Mouse (Mus musculus) thymus, adult 2 months (tissue): Measurements from ENCODE around the gene Cyp2w1. TPM values are rescaled to one million over a fixed set of nuclear protein-coding genes. Genes with fewer than 3 reads are reported as not detected.

Experiments
- DNase-seq: peaks from one replicate; pipeline ENCODE4 v3.0.0; 2021
- H3K27ac ChIP-seq: fragments of 200-500 bp; 2 replicates; pipeline ENCODE4 v1.5.1; 2012; ENCODE audit warnings: low read length, control low read depth; ENCODE audit not compliant: control insufficient read depth, insufficient read depth
- H3K27me3 ChIP-seq: fragments of 200-500 bp; 2 replicates; pipeline ENCODE4 v1.6.1; 2012; ENCODE audit warnings: mild to moderate bottlenecking, low read length, moderate library complexity, mixed read lengths; ENCODE audit not compliant: control insufficient read depth, insufficient read depth
- H3K36me3 ChIP-seq: fragments of 200-500 bp; 2 replicates; pipeline ENCODE4 v1.6.1; 2012; ENCODE audit warnings: mild to moderate bottlenecking, low read length, moderate library complexity; ENCODE audit not compliant: control insufficient read depth, insufficient read depth
- H3K4me1 ChIP-seq: fragments of 200-500 bp; replicated peaks from 2 replicates; pipeline ENCODE4 v1.6.1; 2012; ENCODE audit warnings: low read length; ENCODE audit not compliant: control insufficient read depth, insufficient read depth
- H3K4me3 ChIP-seq: fragments of 200-500 bp; 2 replicates; pipeline ENCODE4 v1.5.1; 2012; ENCODE audit warnings: mild to moderate bottlenecking, low read length, control low read depth, moderate library complexity; ENCODE audit not compliant: control insufficient read depth, insufficient read depth
- CTCF ChIP-seq: fragments of 200-500 bp; IDR thresholded peaks from 2 replicates; pipeline ENCODE4 v1.5.1; 2012; ENCODE audit warnings: mild to moderate bottlenecking, control low read depth, low read length, moderate library complexity, borderline replicate concordance; ENCODE audit not compliant: control insufficient read depth, poor library complexity, insufficient read depth; ENCODE audit errors: extremely low read depth
- POLR2A ChIP-seq: fragments of 200-500 bp; IDR thresholded peaks from 2 replicates; pipeline ENCODE4 v1.6.1; 2012; ENCODE audit warnings: mild to moderate bottlenecking, low read length, control low read depth, moderate library complexity; ENCODE audit not compliant: control insufficient read depth, poor library complexity, insufficient read depth; ENCODE audit errors: extremely low read depth
- WGBS: fragments of 180-500 bp; shearing (Covaris S2); methylation state at CpG from one replicate; pipeline ENCODE4 v1.1.7; 2018; 5-methylcytosine and 5-hydroxymethylcytosine counted together
- polyA plus RNA-seq: library from polyadenylated mRNA; depleted of rRNA; stranded (reverse); fragments of >200 nt; gene quantifications from 2 replicates; pipeline ENCODE4 v1.2.3, GENCODE M21; 2012

Cyp2w1 gene
- polyA plus RNA-seq, 1 experiment: 0.20 TPM

- no peak for DNase-seq
- Histone ChIP-seq H3K27me3 (no peaks in the 10 kb centered on the region), H3K4me1 (peaks cover 17% of the 10 kb centered on the region), H3K4me3 (no peak overlapping the region), H3K27ac (no peak overlapping the region), H3K36me3 (peaks cover 4% of the 10 kb centered on the region; the same call in 1 of the 2 replicates)
- WGBS: 94% methylated on average over 11 of the region's 11 CpGs
- TF ChIP-seq POLR2A (no peak), CTCF (no peak)
These were observed 39.0 kb downstream of the Cyp2w1 start for GRCm38 (mm10) chr5:139391309-139391990.

GRCm38 (mm10) chr5:139392219-139393196 lies 40.1 kb downstream of the Cyp2w1 start:
- H3K36me3 ChIP-seq: peaks cover 4% of the 10 kb centered on the region; the same call in 1 of the 2 replicates
- no peak for DNase-seq
- 94% methylated on average over 37 of the region's 37 CpGs for WGBS
- no peaks in the 10 kb centered on the region for H3K27me3 ChIP-seq
- no peak for TF ChIP-seq CTCF
- no peak for TF ChIP-seq POLR2A
- peaks cover 17% of the 10 kb centered on the region for H3K4me1 ChIP-seq
- H3K4me3 ChIP-seq: no peak overlapping the region
- H3K27ac ChIP-seq: no peak overlapping the region

- peaks cover 17% of the 10 kb centered on the region for H3K4me1 ChIP-seq
- 95% methylated on average over 16 of the region's 16 CpGs for WGBS
- no peak overlapping the region for H3K4me3 ChIP-seq
- no peaks in the 10 kb centered on the region for H3K27me3 ChIP-seq
- TF ChIP-seq POLR2A (no peak), CTCF (no peak)
- no peak for DNase-seq
- no peak overlapping the region for H3K27ac ChIP-seq
- peaks cover 4% of the 10 kb centered on the region; the same call in 1 of the 2 replicates for H3K36me3 ChIP-seq
These were observed 40.8 kb downstream of the Cyp2w1 start for GRCm38 (mm10) chr5:139393197-139393588.

- H3K27me3 ChIP-seq: no peaks in the 10 kb centered on the region
- no peak for TF ChIP-seq POLR2A
- TF ChIP-seq CTCF: no peak
These were observed 42.0 kb downstream of the Cyp2w1 start for GRCm38 (mm10) chr5:139394399-139394798.

GRCm38 (mm10) chr5:139395528-139395927 lies 43.1 kb downstream of the Cyp2w1 start:
- TF ChIP-seq POLR2A (no peak), CTCF (no peak)
- 87% methylated on average over 4 of the region's 4 CpGs for WGBS
- H3K27me3 ChIP-seq: no peaks in the 10 kb centered on the region
- peaks cover 17% of the 10 kb centered on the region for H3K4me1 ChIP-seq
- H3K36me3 ChIP-seq: peaks cover 4% of the 10 kb centered on the region; the same call in 1 of the 2 replicates
- H3K4me3 ChIP-seq: no peak overlapping the region
- no peak for DNase-seq
- H3K27ac ChIP-seq: no peak overlapping the region

More at GRCm38 (mm10) chr5:139394399-139394798, 42.0 kb downstream of the Cyp2w1 start:
- Histone ChIP-seq H3K4me3 (no peak overlapping the region), H3K4me1 (peaks cover 17% of the 10 kb centered on the region), H3K36me3 (peaks cover 4% of the 10 kb centered on the region; the same call in 1 of the 2 replicates), H3K27ac (no peak overlapping the region)
- 90% methylated on average over 7 of the region's 7 CpGs for WGBS
- no peak for DNase-seq

- TF ChIP-seq CTCF: no peak
- TF ChIP-seq POLR2A: no peak
- H3K27ac ChIP-seq: no peak overlapping the region
- H3K4me1 ChIP-seq: peaks cover 17% of the 10 kb centered on the region
- WGBS: 90% methylated on average over 4 of the region's 4 CpGs
- no peak overlapping the region for H3K4me3 ChIP-seq
- peaks cover 4% of the 10 kb centered on the region; the same call in 1 of the 2 replicates for H3K36me3 ChIP-seq
- no peaks in the 10 kb centered on the region for H3K27me3 ChIP-seq
- DNase-seq: no peak
These were observed 45.0 kb downstream of the Cyp2w1 start for GRCm38 (mm10) chr5:139397359-139397916.
